ENCODE assay signal across 13 mouse cellular contexts in the genomic region with DNA sequence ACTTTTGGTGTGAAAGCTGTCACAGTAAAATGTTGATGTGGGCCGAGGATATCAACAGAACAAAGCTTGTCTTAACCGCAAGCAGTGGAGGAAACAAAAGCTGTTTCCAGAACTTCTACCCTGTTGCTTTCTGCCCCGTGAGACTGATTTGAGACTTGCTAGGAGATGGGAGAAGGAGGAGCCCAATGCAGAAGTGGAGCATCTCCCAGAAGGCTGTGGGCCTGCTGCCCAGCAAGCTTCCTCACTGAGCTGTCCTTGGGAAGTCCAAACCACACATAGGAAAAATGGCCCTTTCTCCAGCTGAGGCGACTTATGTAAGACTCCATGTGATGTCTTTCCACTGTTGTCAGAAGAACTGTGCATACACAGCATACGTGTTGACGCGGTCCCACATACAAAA.
DNase-seq lines count a peak whose midpoint lies in the region; ATAC-seq lines count a peak whose summit lies in the region.
"Had no signal": no experiment of that assay in that cellular context is flagged by ENCODE, and none has a peak within 500 bp of the region (broad histone marks: within the 10 kb centered on the region; RNA-seq: fewer than 3 reads in every experiment).

No protein-coding gene starts in this region.

- H3K36me3 ChIP-seq in heart, embryonic 11.5 days (ENCODE audit: control insufficient read depth, insufficient read depth, low read length): no peaks in the 10 kb centered on the region; the same call in 1 of the 2 replicates
- H3K36me3 ChIP-seq: heart, embryonic 15.5 days; liver, embryonic 15.5 days; neural tube, embryonic 12.5 days had no signal

- no peak overlapping the region for H3K27ac ChIP-seq in heart, embryonic 11.5 days (ENCODE audit: low read depth, low read length)
- H3K27ac ChIP-seq: heart, embryonic 15.5 days; liver, embryonic 15.5 days; neural tube, embryonic 12.5 days had no signal

- H3K27me3 ChIP-seq in heart, embryonic 11.5 days (ENCODE audit: control insufficient read depth, insufficient read depth, low read length): no peaks in the 10 kb centered on the region
- H3K27me3 ChIP-seq: heart, embryonic 15.5 days; liver, embryonic 15.5 days; neural tube, embryonic 12.5 days had no signal

- ATAC-seq in heart, embryonic 11.5 days (replicated peaks; ENCODE audit: insufficient number of reproducible peaks, low FRiP score, low TSS enrichment): no peak

- H3K9me3 ChIP-seq in heart, embryonic 11.5 days (replicated peaks; ENCODE audit: control insufficient read depth, low read length): no peaks in the 10 kb centered on the region
- H3K9me3 ChIP-seq: heart, embryonic 15.5 days; liver, embryonic 15.5 days; neural tube, embryonic 12.5 days had no signal

- peak; percentile 67 to 82 for DNase-seq in heart, adult 18-20 months
- DNase-seq in CD4-positive, CD25-positive, alpha-beta regulatory T cell, adult 2 months (ENCODE audit: low read depth, low spot score): peak; percentile 42
- peak; percentile 55 to 60 for DNase-seq in adrenal gland, postnatal 36 days
- DNase-seq in heart, postnatal 14 days: peak; percentile 61 to 64
- no peak for DNase-seq in frontal cortex, postnatal 14 days (ENCODE audit: low spot score in 2 of 2)
- DNase-seq in thymus, postnatal 10 days (ENCODE audit: low spot score in 2 of 2): no peak
- no peak for DNase-seq in thymus, postnatal 36 days
- DNase-seq: thymus, postnatal 25 days had no signal

- H3K9ac ChIP-seq in heart, embryonic 11.5 days (ENCODE audit: low read depth, low read length): no peak overlapping the region
- H3K9ac ChIP-seq: heart, embryonic 15.5 days; liver, embryonic 15.5 days; neural tube, embryonic 12.5 days had no signal

- intact Hi-C loops in heart, postnatal 14 days (cut with DNase I): no loop called here

- H3K4me3 ChIP-seq in heart, embryonic 11.5 days (ENCODE audit: low read depth, low read length): no peak overlapping the region
- H3K4me3 ChIP-seq: heart, embryonic 15.5 days; liver, embryonic 15.5 days; neural tube, embryonic 12.5 days had no signal

- 89% methylated on average over 7 of the region's 7 CpGs for WGBS in heart, embryonic 11.5 days (ENCODE audit: insufficient replicate concordance)

- H3K4me2 ChIP-seq in heart, embryonic 11.5 days: no peak overlapping the region
- H3K4me2 ChIP-seq: heart, embryonic 15.5 days; liver, embryonic 15.5 days; midbrain, embryonic 11.5 days; neural tube, embryonic 12.5 days had no signal

- peaks cover 7% of the 10 kb centered on the region for H3K4me1 ChIP-seq in heart, embryonic 11.5 days (ENCODE audit: control insufficient read depth, insufficient read depth, low read length)

Comparison
In these comparisons a context has a peak if more than half of its experiments do, and no peak if none do; other contexts are left out.
1. DNase-seq: peak in heart, adult 18-20 months (2 of 2), CD4-positive, CD25-positive, alpha-beta regulatory T cell, adult 2 months (single experiment), adrenal gland, postnatal 36 days (2 of 2) and heart, postnatal 14 days (2 of 2); none in frontal cortex, postnatal 14 days (0 of 2), thymus, postnatal 10 days (0 of 2) and thymus, postnatal 36 days (0 of 2).